Mouse (Mus musculus): ENCODE data around the gene Amn.

Gene Amn

GRCm38 (mm10) chr12:111270629-111271277, at the start of gene Amn:
Amn (plus strand) TSS chr12:111271095.
- no peak for DNase-seq (ENCODE audit: extremely low spot score, low read depth, low spot score)

- DNase-seq (ENCODE audit: extremely low spot score, low read depth, low spot score), result no peak
Measured at GRCm38 (mm10) chr12:111225197-111225780, 45.6 kb upstream of the Amn start.

- no peak for DNase-seq (ENCODE audit: extremely low spot score, low read depth, low spot score)
Measured at GRCm38 (mm10) chr12:111227410-111227809, 43.5 kb upstream of the Amn start.

GRCm38 (mm10) chr12:111228488-111228887, 42.4 kb upstream of the Amn start:
- no peak for DNase-seq (ENCODE audit: extremely low spot score, low read depth, low spot score)

GRCm38 (mm10) chr12:111230793-111231192, 40.1 kb upstream of the Amn start:
- no peak for DNase-seq (ENCODE audit: extremely low spot score, low read depth, low spot score)

GRCm38 (mm10) chr12:111233798-111234197, 37.1 kb upstream of the Amn start:
- DNase-seq (ENCODE audit: extremely low spot score, low read depth, low spot score), result no peak

GRCm38 (mm10) chr12:111234383-111234782, 36.5 kb upstream of the Amn start:
- DNase-seq (ENCODE audit: extremely low spot score, low read depth, low spot score), result no peak

- DNase-seq (ENCODE audit: extremely low spot score, low read depth, low spot score), result no peak
Measured at GRCm38 (mm10) chr12:111235631-111236030, 35.3 kb upstream of the Amn start.

- DNase-seq (ENCODE audit: extremely low spot score, low read depth, low spot score), result no peak
Measured at GRCm38 (mm10) chr12:111237611-111238188, 33.2 kb upstream of the Amn start.

GRCm38 (mm10) chr12:111238345-111238744, 32.5 kb upstream of the Amn start:
- no peak for DNase-seq (ENCODE audit: extremely low spot score, low read depth, low spot score)

GRCm38 (mm10) chr12:111238778-111239177, 32.1 kb upstream of the Amn start:
- DNase-seq (ENCODE audit: extremely low spot score, low read depth, low spot score), result no peak

- no peak for DNase-seq (ENCODE audit: extremely low spot score, low read depth, low spot score)
Measured at GRCm38 (mm10) chr12:111239930-111240329, 31.0 kb upstream of the Amn start.

- DNase-seq (ENCODE audit: extremely low spot score, low read depth, low spot score), result no peak
Measured at GRCm38 (mm10) chr12:111241916-111242315, 29.0 kb upstream of the Amn start.

GRCm38 (mm10) chr12:111242346-111242745, 28.5 kb upstream of the Amn start:
- DNase-seq (ENCODE audit: extremely low spot score, low read depth, low spot score), result no peak

- DNase-seq (ENCODE audit: extremely low spot score, low read depth, low spot score), result no peak
Measured at GRCm38 (mm10) chr12:111243733-111244132, 27.2 kb upstream of the Amn start.

GRCm38 (mm10) chr12:111245070-111245469, 25.8 kb upstream of the Amn start:
- DNase-seq (ENCODE audit: extremely low spot score, low read depth, low spot score), result no peak

- DNase-seq (ENCODE audit: extremely low spot score, low read depth, low spot score), result no peak
Measured at GRCm38 (mm10) chr12:111246808-111247464, 24.0 kb upstream of the Amn start.

- no peak for DNase-seq (ENCODE audit: extremely low spot score, low read depth, low spot score)
Measured at GRCm38 (mm10) chr12:111249095-111249494, 21.8 kb upstream of the Amn start.

- DNase-seq (ENCODE audit: extremely low spot score, low read depth, low spot score), result no peak
Measured at GRCm38 (mm10) chr12:111250116-111250515, 20.8 kb upstream of the Amn start.

GRCm38 (mm10) chr12:111251227-111251626, 19.7 kb upstream of the Amn start:
- DNase-seq (ENCODE audit: extremely low spot score, low read depth, low spot score), result no peak

GRCm38 (mm10) chr12:111263650-111264049, 7.2 kb upstream of the Amn start:
- DNase-seq (ENCODE audit: extremely low spot score, low read depth, low spot score), result no peak

GRCm38 (mm10) chr12:111265212-111265611, 5.7 kb upstream of the Amn start:
- DNase-seq (ENCODE audit: extremely low spot score, low read depth, low spot score), result no peak

All from hindlimb bud, embryonic 11.5 days (tissue).